Mouse (Mus musculus): ENCODE measurements around the gene Tuba3b. TPM values are rescaled to one million over a fixed set of nuclear protein-coding genes. Genes with fewer than 3 reads are reported as not detected.
A peak's percentile ranks its signal among the peaks of the same experiment; 100 is the strongest.

The Tuba3b gene
- 1,453 and 1,540 TPM in 2 replicates for polyA plus RNA-seq (2012; rRNA removed)

DNA sequence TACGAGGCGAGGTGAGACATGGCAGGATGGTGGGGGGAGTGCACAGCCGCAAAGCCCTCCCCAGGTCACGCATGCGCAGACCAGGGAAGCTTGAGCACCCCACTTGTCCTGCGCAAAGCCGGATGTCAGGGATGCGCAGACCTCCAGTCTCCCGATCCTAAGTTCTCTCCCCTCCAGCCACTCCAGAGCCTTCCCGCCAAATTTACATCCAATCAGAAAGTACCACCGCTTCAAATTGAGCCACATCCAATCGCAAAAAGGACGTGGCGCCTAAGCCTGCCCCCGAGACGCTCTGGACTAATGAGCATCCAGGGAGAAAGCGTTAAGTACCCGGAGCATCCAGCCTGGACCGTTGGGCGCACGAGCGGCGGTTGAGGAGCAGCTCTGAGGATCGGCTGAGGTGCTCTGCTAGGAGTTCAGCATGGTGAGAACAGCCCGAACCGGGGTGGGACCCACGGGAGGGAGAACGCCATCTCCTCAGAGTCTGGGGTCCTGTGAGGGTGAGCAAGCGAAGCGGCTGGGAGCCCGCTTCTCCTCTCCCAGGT lies at the start of gene Tuba3b:
Gene Tuba3b (plus strand): TSS at position 92 of the 545 bp plus-strand sequence.
- TF ChIP-seq CTCF (IDR thresholded peaks at IDR 0.05; ENCODE audit: control insufficient read depth, insufficient read depth, insufficient replicate concordance, low read depth, low read length): no peak
- peak; percentile 90 for TF ChIP-seq POLR2A (IDR thresholded peaks at IDR 0.05; ENCODE audit: control insufficient read depth, low read depth, low read length)
- peaks cover 7% of the 10 kb centered on the region for H3K4me1 ChIP-seq (ENCODE audit: control insufficient read depth, insufficient read depth, low read length)

DNA sequence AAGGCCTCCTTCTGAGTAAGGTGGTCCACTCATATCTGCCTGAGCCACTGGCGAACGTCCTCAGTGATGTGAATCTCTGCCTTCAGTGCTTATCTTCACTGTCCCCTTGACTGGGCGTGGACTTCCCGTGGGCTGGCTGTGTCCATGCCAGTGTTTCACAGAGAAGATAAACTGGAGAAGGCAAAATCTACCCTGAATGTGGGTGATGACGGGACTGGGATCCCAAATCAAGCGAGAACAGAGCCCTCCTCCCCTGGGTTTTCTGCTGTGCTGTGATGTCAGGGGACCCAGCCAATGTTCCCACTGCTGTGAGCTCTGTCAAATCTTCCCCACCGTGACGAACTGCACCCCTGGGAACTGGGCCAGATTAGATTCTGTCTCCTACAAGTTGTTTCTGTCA lies 48.3 kb upstream of the Tuba3b start:
- Histone ChIP-seq H3K4me3 (ENCODE audit: control insufficient read depth, low read depth, low read length) (no peak overlapping the region), H3K27me3 (ENCODE audit: control insufficient read depth, insufficient read depth, low read length) (no peaks in the 10 kb centered on the region), H3K4me1 (ENCODE audit: control insufficient read depth, insufficient read depth, low read length) (no peaks in the 10 kb centered on the region), H3K27ac (ENCODE audit: control insufficient read depth, insufficient read depth, low read depth, low read length) (no peak overlapping the region), H3K36me3 (ENCODE audit: control insufficient read depth, insufficient read depth, low read length) (no peaks in the 10 kb centered on the region)
- TF ChIP-seq POLR2A (IDR thresholded peaks at IDR 0.05; ENCODE audit: control insufficient read depth, low read depth, low read length): no peak
- TF ChIP-seq CTCF (IDR thresholded peaks at IDR 0.05; ENCODE audit: control insufficient read depth, insufficient read depth, insufficient replicate concordance, low read depth, low read length): no peak

More for the DNA sequence above, at the start of gene Tuba3b:
- Histone ChIP-seq H3K27me3 (ENCODE audit: control insufficient read depth, insufficient read depth, low read length) (no peaks in the 10 kb centered on the region), H3K27ac (ENCODE audit: control insufficient read depth, insufficient read depth, low read depth, low read length) (peak within 1 kb of the TSS; percentile 93), H3K4me3 (ENCODE audit: control insufficient read depth, low read depth, low read length) (peak within 1 kb of the TSS; percentile 93), H3K36me3 (ENCODE audit: control insufficient read depth, insufficient read depth, low read length) (no peaks in the 10 kb centered on the region)

DNA sequence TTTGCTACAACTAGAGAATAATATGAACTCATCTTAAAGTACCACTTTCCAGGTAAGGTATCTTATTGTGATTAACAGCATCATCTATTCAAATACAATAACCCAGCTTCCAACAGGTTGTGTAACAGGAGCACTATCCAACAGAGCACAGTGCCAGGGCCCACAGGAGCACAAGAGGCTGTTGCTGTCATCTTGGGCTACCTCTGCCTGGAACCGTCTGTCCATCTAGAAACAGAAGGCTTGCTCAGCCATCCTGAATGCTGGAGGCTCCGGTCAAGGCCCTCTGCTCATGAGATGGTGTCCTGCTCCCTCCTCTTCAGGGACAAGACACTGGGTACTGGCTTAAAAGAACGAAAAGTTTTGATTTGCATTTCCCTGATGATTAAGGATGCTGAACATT lies 47.7 kb upstream of the Tuba3b start:
- H3K4me3 ChIP-seq (ENCODE audit: control insufficient read depth, low read depth, low read length): no peak overlapping the region
- H3K4me1 ChIP-seq (ENCODE audit: control insufficient read depth, insufficient read depth, low read length): no peaks in the 10 kb centered on the region
- TF ChIP-seq CTCF (IDR thresholded peaks at IDR 0.05; ENCODE audit: control insufficient read depth, insufficient read depth, insufficient replicate concordance, low read depth, low read length): no peak
- TF ChIP-seq POLR2A (IDR thresholded peaks at IDR 0.05; ENCODE audit: control insufficient read depth, low read depth, low read length): no peak
- no peaks in the 10 kb centered on the region for H3K36me3 ChIP-seq (ENCODE audit: control insufficient read depth, insufficient read depth, low read length)
- no peak overlapping the region for H3K27ac ChIP-seq (ENCODE audit: control insufficient read depth, insufficient read depth, low read depth, low read length)
- no peaks in the 10 kb centered on the region for H3K27me3 ChIP-seq (ENCODE audit: control insufficient read depth, insufficient read depth, low read length)

DNA sequence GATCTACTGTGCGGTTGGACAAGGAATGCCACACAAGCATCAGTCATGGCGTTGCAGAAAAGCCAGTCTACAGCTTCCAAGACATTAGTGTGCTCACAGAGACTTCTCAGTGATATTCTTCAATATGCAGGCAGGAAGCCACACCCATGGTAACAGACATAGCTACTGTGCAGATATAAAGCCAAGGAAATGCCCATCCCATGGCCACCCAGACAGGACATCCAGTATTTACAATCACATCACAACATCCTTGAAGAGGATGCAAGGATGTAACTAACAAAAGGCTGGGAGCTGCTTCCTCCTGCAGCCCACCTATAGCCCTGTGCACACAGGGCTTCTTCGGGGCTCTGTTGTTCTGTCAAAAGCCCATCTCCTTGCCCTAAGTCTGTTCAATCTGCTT lies 46.9 kb upstream of the Tuba3b start:
- TF ChIP-seq CTCF (IDR thresholded peaks at IDR 0.05; ENCODE audit: control insufficient read depth, insufficient read depth, insufficient replicate concordance, low read depth, low read length) (no peak), POLR2A (IDR thresholded peaks at IDR 0.05; ENCODE audit: control insufficient read depth, low read depth, low read length) (no peak)
- Histone ChIP-seq H3K27me3 (ENCODE audit: control insufficient read depth, insufficient read depth, low read length) (no peaks in the 10 kb centered on the region), H3K36me3 (ENCODE audit: control insufficient read depth, insufficient read depth, low read length) (no peaks in the 10 kb centered on the region), H3K27ac (ENCODE audit: control insufficient read depth, insufficient read depth, low read depth, low read length) (no peak overlapping the region), H3K4me1 (ENCODE audit: control insufficient read depth, insufficient read depth, low read length) (no peaks in the 10 kb centered on the region), H3K4me3 (ENCODE audit: control insufficient read depth, low read depth, low read length) (no peak overlapping the region)

DNA sequence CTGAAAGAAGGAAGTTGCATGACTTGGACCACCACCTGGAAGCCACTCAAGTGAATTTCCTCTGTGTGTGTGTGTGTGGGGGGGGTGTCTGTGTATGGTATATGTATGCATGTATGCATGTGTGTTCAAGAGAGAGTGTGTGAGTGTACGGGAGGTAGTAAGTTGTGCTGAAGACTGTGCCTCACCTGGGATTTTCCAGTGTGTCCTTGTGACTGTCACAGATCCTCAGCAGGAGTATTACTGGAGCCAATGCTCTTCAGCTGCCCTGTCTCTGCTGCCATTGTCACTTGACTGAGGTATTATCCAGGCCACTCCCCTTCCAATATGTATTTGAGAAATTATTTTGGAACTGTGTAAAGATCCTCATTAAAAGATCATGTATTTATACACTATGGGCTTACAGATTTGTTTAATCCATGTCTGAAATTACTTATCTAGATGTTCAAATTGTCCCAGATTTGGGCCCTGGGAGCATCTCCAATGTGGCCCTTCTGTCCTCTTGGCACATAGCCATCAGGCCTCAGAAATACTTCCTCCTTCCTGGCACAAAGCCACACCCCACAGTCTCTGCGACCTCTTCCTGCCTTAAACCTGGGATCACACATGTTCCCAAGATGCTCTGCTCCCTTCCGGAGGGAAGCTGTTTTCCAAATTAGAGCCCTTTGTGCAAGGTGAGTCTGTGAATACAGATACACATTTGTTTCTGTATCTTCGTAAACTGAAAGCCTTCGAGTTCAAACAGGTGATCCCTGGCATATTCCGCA lies 42.1 kb upstream of the Tuba3b start:
- TF ChIP-seq POLR2A (IDR thresholded peaks at IDR 0.05; ENCODE audit: control insufficient read depth, low read depth, low read length): no peak
- TF ChIP-seq CTCF (IDR thresholded peaks at IDR 0.05; ENCODE audit: control insufficient read depth, insufficient read depth, insufficient replicate concordance, low read depth, low read length): no peak

DNA sequence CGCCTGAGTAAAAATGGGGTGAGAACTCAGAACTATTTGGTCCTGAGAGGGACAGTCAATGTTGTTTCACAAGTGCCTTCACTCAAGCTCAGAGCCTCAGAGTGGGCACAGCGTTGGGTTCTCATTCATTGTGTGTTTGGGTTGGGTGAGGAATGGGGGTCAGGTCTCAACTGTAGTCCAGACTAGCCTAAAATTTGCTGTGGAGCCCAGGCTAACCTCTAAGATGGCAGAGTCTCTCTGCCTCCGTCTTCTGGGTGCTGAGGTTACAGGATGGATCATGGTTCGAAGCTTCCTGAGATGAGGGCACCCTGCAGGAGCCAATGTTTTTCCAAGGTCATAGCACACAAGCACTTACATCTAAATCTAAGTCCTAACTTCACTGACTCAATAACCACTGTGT lies 38.8 kb upstream of the Tuba3b start:
- H3K27ac ChIP-seq (ENCODE audit: control insufficient read depth, insufficient read depth, low read depth, low read length): no peak overlapping the region
- no peak overlapping the region for H3K4me3 ChIP-seq (ENCODE audit: control insufficient read depth, low read depth, low read length)
- H3K4me1 ChIP-seq (ENCODE audit: control insufficient read depth, insufficient read depth, low read length): no peaks in the 10 kb centered on the region; the same call in 1 of the 2 replicates
- no peaks in the 10 kb centered on the region for H3K36me3 ChIP-seq (ENCODE audit: control insufficient read depth, insufficient read depth, low read length)
- H3K27me3 ChIP-seq (ENCODE audit: control insufficient read depth, insufficient read depth, low read length): no peaks in the 10 kb centered on the region
- TF ChIP-seq CTCF (IDR thresholded peaks at IDR 0.05; ENCODE audit: control insufficient read depth, insufficient read depth, insufficient replicate concordance, low read depth, low read length) (no peak), POLR2A (IDR thresholded peaks at IDR 0.05; ENCODE audit: control insufficient read depth, low read depth, low read length) (no peak)

More for the DNA sequence above, 42.1 kb upstream of the Tuba3b start:
- Histone ChIP-seq H3K36me3 (ENCODE audit: control insufficient read depth, insufficient read depth, low read length) (no peaks in the 10 kb centered on the region), H3K4me1 (ENCODE audit: control insufficient read depth, insufficient read depth, low read length) (no peaks in the 10 kb centered on the region; the same call in 1 of the 2 replicates), H3K27ac (ENCODE audit: control insufficient read depth, insufficient read depth, low read depth, low read length) (no peak overlapping the region), H3K4me3 (ENCODE audit: control insufficient read depth, low read depth, low read length) (no peak overlapping the region), H3K27me3 (ENCODE audit: control insufficient read depth, insufficient read depth, low read length) (no peaks in the 10 kb centered on the region)

DNA sequence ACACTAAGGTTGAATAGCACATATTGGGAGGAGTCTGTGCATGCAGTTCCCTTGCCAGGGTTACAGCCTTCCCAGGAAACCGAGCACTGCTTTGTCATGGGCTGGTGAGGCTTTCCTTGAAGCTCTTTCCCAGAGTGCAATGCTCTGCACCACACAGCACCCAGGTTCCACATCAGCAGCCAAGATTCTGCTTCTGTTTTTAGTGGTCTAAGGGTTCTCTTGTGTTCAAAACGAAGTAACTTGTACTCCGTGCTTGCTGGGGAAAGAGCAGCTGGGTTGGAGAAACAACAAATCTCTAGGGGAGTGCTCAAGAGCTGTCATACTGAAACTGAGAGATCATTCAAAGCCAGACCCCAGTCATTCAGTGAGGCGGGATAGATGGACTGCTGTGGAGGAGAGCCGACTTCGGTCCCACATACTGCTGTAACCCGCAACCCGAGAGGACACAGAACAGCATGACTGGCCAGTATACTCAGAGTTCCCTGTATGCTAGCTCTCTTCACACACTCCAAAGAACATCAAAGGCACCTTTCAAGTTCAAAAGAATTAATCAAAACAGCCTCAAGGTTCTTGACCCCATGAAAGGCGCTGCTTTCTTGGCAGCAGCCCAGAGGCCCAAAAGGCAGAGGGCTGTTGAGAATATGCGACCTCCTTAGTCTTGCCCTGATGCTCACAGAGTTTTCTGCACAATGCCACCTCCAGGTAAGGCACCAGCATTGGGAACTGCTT lies 36.9 kb upstream of the Tuba3b start:
- TF ChIP-seq POLR2A (IDR thresholded peaks at IDR 0.05; ENCODE audit: control insufficient read depth, low read depth, low read length) (no peak), CTCF (IDR thresholded peaks at IDR 0.05; ENCODE audit: control insufficient read depth, insufficient read depth, insufficient replicate concordance, low read depth, low read length) (no peak)
- H3K4me1 ChIP-seq (ENCODE audit: control insufficient read depth, insufficient read depth, low read length): no peaks in the 10 kb centered on the region; the same call in 1 of the 2 replicates
- H3K27me3 ChIP-seq (ENCODE audit: control insufficient read depth, insufficient read depth, low read length): no peaks in the 10 kb centered on the region
- no peaks in the 10 kb centered on the region for H3K36me3 ChIP-seq (ENCODE audit: control insufficient read depth, insufficient read depth, low read length)
- H3K4me3 ChIP-seq (ENCODE audit: control insufficient read depth, low read depth, low read length): no peak overlapping the region
- no peak overlapping the region for H3K27ac ChIP-seq (ENCODE audit: control insufficient read depth, insufficient read depth, low read depth, low read length)
